Mouse (Mus musculus): ENCODE measurements around the gene Iqgap3. TPM values are rescaled to one million over a fixed set of nuclear protein-coding genes. Genes with fewer than 3 reads are reported as not detected.

Iqgap3 gene
- polyA plus RNA-seq, 1 experiment from 2014 or later, result 26.8 TPM

- Histone ChIP-seq H3K9me3 (ENCODE audit: control insufficient read depth, low read length) (no peaks in the 10 kb centered on the region), H3K9ac (ENCODE audit: low read length) (no peak overlapping the region), H3K27ac (ENCODE audit: low read depth, low read length) (no peak overlapping the region), H3K27me3 (ENCODE audit: control insufficient read depth, insufficient read depth, low read length) (no peaks in the 10 kb centered on the region), H3K4me1 (replicated peaks; ENCODE audit: control insufficient read depth, insufficient read depth, low read length) (peaks cover 3% of the 10 kb centered on the region; the same call in 1 of the 2 replicates), H3K36me3 (ENCODE audit: control insufficient read depth, insufficient read depth, low read length) (no peaks in the 10 kb centered on the region), H3K4me2 (ENCODE audit: low read depth, low read length, severe bottlenecking) (no peak overlapping the region), H3K4me3 (ENCODE audit: low read depth, low read length) (no peak overlapping the region)
- no peak for ATAC-seq (replicated peaks; ENCODE audit: low FRiP score)
- WGBS, result 93% methylated on average over 2 of the region's 2 CpGs
- no peak for DNase-seq (ENCODE audit: low spot score)
Observed at GRCm38 (mm10) chr3:88084001-88084400, 2.2 kb downstream of the Iqgap3 start.

DNA sequence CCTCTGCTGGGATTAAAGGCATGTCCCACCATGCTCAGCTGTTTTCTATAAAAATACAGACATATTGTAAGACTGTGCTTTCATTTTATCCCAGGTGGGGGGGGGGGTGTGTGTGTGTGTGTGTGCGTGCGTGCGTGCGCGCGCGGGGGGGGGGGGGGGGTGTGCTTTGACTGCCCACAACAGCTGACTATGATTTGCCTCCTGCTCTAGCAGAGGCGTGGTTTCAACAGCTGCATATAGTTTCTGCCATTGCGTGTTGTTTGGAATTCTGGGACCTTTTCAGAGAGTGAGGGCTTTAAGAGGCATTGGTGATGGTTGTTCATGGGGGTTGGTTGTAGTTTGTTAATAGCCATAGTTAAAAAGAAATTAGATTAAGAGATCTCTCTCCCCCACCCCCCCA, 3.7 kb downstream of the Iqgap3 start:
- Histone ChIP-seq H3K27me3 (ENCODE audit: control insufficient read depth, insufficient read depth, low read length) (no peaks in the 10 kb centered on the region), H3K9me3 (ENCODE audit: control insufficient read depth, low read length) (no peaks in the 10 kb centered on the region), H3K4me3 (ENCODE audit: low read depth, low read length) (no peak overlapping the region), H3K9ac (ENCODE audit: low read length) (no peak overlapping the region), H3K27ac (ENCODE audit: low read depth, low read length) (no peak overlapping the region), H3K36me3 (ENCODE audit: control insufficient read depth, insufficient read depth, low read length) (no peaks in the 10 kb centered on the region), H3K4me2 (ENCODE audit: low read depth, low read length, severe bottlenecking) (no peak overlapping the region), H3K4me1 (replicated peaks; ENCODE audit: control insufficient read depth, insufficient read depth, low read length) (peaks cover 3% of the 10 kb centered on the region; the same call in 1 of the 2 replicates)
- DNase-seq (ENCODE audit: low spot score) (no peak), ATAC-seq (replicated peaks; ENCODE audit: low FRiP score) (no peak)
- WGBS, result 96% methylated on average over 5 of the region's 9 CpGs

- DNase-seq (ENCODE audit: low spot score), result no peak
- H3K4me1 ChIP-seq (replicated peaks; ENCODE audit: control insufficient read depth, insufficient read depth, low read length), result peaks cover under 1% of the 10 kb centered on the region; the same call in 1 of the 2 replicates
- no peak overlapping the region for H3K4me3 ChIP-seq (ENCODE audit: low read depth, low read length)
- WGBS, result 63% methylated on average over 1 of the region's 1 CpGs
- peaks cover 5% of the 10 kb centered on the region for H3K36me3 ChIP-seq (ENCODE audit: control insufficient read depth, insufficient read depth, low read length)
- no peak overlapping the region for H3K4me2 ChIP-seq (ENCODE audit: low read depth, low read length, severe bottlenecking)
- no peak overlapping the region for H3K27ac ChIP-seq (ENCODE audit: low read depth, low read length)
- no peak overlapping the region for H3K9ac ChIP-seq (ENCODE audit: low read length)
- H3K27me3 ChIP-seq (ENCODE audit: control insufficient read depth, insufficient read depth, low read length), result no peaks in the 10 kb centered on the region
- ATAC-seq (replicated peaks; ENCODE audit: low FRiP score), result no peak
- no peaks in the 10 kb centered on the region for H3K9me3 ChIP-seq (ENCODE audit: control insufficient read depth, low read length)
Observed at GRCm38 (mm10) chr3:88087688-88088087, 5.9 kb downstream of the Iqgap3 start.

DNA sequence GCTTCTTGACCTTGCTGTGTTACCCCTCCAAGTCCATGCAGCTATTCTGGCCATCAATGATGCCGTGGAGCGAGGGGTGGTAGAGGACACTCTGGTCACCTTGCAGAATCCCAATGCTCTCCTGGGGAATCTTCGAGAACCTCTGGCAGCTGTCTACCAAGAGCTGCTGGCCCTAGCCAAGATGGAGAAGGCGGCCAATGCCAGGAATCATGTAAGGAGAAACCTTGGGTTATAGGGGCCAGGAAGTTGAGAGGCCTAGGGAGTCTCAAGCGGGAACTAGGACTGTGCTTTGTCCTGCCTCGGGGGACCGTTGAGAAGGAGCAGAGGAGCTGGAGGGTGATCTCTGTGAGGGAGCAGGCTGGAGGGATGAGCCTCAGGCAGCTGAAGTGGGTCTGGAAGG, 8.3 kb downstream of the Iqgap3 start:
- H3K36me3 ChIP-seq (ENCODE audit: control insufficient read depth, insufficient read depth, low read length), result peaks cover 11% of the 10 kb centered on the region
- no peak for ATAC-seq (replicated peaks; ENCODE audit: low FRiP score)

GRCm38 (mm10) chr3:88090616-88091015, 8.8 kb downstream of the Iqgap3 start:
- H3K9ac ChIP-seq (ENCODE audit: low read length), result no peak overlapping the region
- H3K9me3 ChIP-seq (ENCODE audit: control insufficient read depth, low read length), result no peaks in the 10 kb centered on the region
- H3K27ac ChIP-seq (ENCODE audit: low read depth, low read length), result no peak overlapping the region
- peaks cover 11% of the 10 kb centered on the region for H3K36me3 ChIP-seq (ENCODE audit: control insufficient read depth, insufficient read depth, low read length)
- no peaks in the 10 kb centered on the region for H3K4me1 ChIP-seq (replicated peaks; ENCODE audit: control insufficient read depth, insufficient read depth, low read length)
- H3K4me2 ChIP-seq (ENCODE audit: low read depth, low read length, severe bottlenecking), result no peak overlapping the region
- H3K4me3 ChIP-seq (ENCODE audit: low read depth, low read length), result no peak overlapping the region
- ATAC-seq (replicated peaks; ENCODE audit: low FRiP score) (no peak), DNase-seq (ENCODE audit: low spot score) (no peak)
- H3K27me3 ChIP-seq (ENCODE audit: control insufficient read depth, insufficient read depth, low read length), result no peaks in the 10 kb centered on the region
- 94% methylated on average over 6 of the region's 6 CpGs for WGBS

More for the DNA sequence above, 8.3 kb downstream of the Iqgap3 start:
- H3K4me1 ChIP-seq (replicated peaks; ENCODE audit: control insufficient read depth, insufficient read depth, low read length), result no peaks in the 10 kb centered on the region
- H3K4me2 ChIP-seq (ENCODE audit: low read depth, low read length, severe bottlenecking), result no peak overlapping the region
- H3K27me3 ChIP-seq (ENCODE audit: control insufficient read depth, insufficient read depth, low read length), result no peaks in the 10 kb centered on the region
- WGBS, result 98% methylated on average over 7 of the region's 7 CpGs
- no peaks in the 10 kb centered on the region for H3K9me3 ChIP-seq (ENCODE audit: control insufficient read depth, low read length)
- H3K9ac ChIP-seq (ENCODE audit: low read length), result no peak overlapping the region
- no peak overlapping the region for H3K27ac ChIP-seq (ENCODE audit: low read depth, low read length)
- DNase-seq (ENCODE audit: low spot score), result no peak
- no peak overlapping the region for H3K4me3 ChIP-seq (ENCODE audit: low read depth, low read length)

DNA sequence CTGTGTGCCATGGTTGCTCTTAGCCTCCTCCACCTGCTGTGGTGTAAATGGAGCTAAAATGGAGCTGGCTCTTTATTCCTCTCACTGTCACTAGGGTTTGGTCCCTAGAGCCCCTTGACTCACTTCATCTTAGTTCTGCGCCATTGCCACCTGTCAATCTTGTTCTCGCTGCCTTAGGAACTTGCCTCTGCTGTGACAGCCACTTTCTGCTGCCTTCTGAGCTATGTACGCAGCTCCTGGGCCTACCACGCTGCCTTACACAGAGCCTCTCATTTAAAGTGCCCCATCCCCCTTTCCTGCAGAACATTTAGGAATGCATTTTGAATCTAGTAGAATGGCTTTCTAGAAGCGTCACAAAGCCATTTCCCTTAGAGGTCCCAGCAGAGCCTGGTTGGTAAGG, 12.4 kb downstream of the Iqgap3 start:
- DNase-seq (ENCODE audit: low spot score), result no peak
- no peak overlapping the region for H3K4me2 ChIP-seq (ENCODE audit: low read depth, low read length, severe bottlenecking)
- 87% methylated on average over 5 of the region's 5 CpGs for WGBS
- H3K9ac ChIP-seq (ENCODE audit: low read length), result no peak overlapping the region
- H3K27ac ChIP-seq (ENCODE audit: low read depth, low read length), result no peak overlapping the region
- no peak for ATAC-seq (replicated peaks; ENCODE audit: low FRiP score)
- H3K27me3 ChIP-seq (ENCODE audit: control insufficient read depth, insufficient read depth, low read length), result no peaks in the 10 kb centered on the region
- no peaks in the 10 kb centered on the region for H3K9me3 ChIP-seq (ENCODE audit: control insufficient read depth, low read length)
- H3K36me3 ChIP-seq (ENCODE audit: control insufficient read depth, insufficient read depth, low read length), result peaks cover 13% of the 10 kb centered on the region
- no peak overlapping the region for H3K4me3 ChIP-seq (ENCODE audit: low read depth, low read length)
- no peaks in the 10 kb centered on the region for H3K4me1 ChIP-seq (replicated peaks; ENCODE audit: control insufficient read depth, insufficient read depth, low read length)

- Histone ChIP-seq H3K27me3 (ENCODE audit: control insufficient read depth, insufficient read depth, low read length) (no peaks in the 10 kb centered on the region), H3K4me1 (replicated peaks; ENCODE audit: control insufficient read depth, insufficient read depth, low read length) (no peaks in the 10 kb centered on the region), H3K4me3 (ENCODE audit: low read depth, low read length) (no peak overlapping the region), H3K27ac (ENCODE audit: low read depth, low read length) (no peak overlapping the region), H3K4me2 (ENCODE audit: low read depth, low read length, severe bottlenecking) (no peak overlapping the region), H3K9ac (ENCODE audit: low read length) (no peak overlapping the region), H3K9me3 (ENCODE audit: control insufficient read depth, low read length) (no peaks in the 10 kb centered on the region), H3K36me3 (ENCODE audit: control insufficient read depth, insufficient read depth, low read length) (peaks cover 15% of the 10 kb centered on the region; the same call in 1 of the 2 replicates)
- DNase-seq (ENCODE audit: low spot score), result no peak
- 87% methylated on average over 6 of the region's 6 CpGs for WGBS
- no peak for ATAC-seq (replicated peaks; ENCODE audit: low FRiP score)
Observed at GRCm38 (mm10) chr3:88097666-88098065, 15.9 kb downstream of the Iqgap3 start.

GRCm38 (mm10) chr3:88100251-88100650, 18.5 kb downstream of the Iqgap3 start:
- no peak overlapping the region for H3K9ac ChIP-seq (ENCODE audit: low read length)
- DNase-seq (ENCODE audit: low spot score) (no peak), ATAC-seq (replicated peaks; ENCODE audit: low FRiP score) (no peak)
- no peaks in the 10 kb centered on the region for H3K4me1 ChIP-seq (replicated peaks; ENCODE audit: control insufficient read depth, insufficient read depth, low read length)
- no peak overlapping the region for H3K4me2 ChIP-seq (ENCODE audit: low read depth, low read length, severe bottlenecking)
- H3K27ac ChIP-seq (ENCODE audit: low read depth, low read length), result no peak overlapping the region
- H3K27me3 ChIP-seq (ENCODE audit: control insufficient read depth, insufficient read depth, low read length), result no peaks in the 10 kb centered on the region
- H3K36me3 ChIP-seq (ENCODE audit: control insufficient read depth, insufficient read depth, low read length), result peaks cover 9% of the 10 kb centered on the region; the same call in 1 of the 2 replicates
- 90% methylated on average over 3 of the region's 3 CpGs for WGBS
- no peak overlapping the region for H3K4me3 ChIP-seq (ENCODE audit: low read depth, low read length)
- no peaks in the 10 kb centered on the region for H3K9me3 ChIP-seq (ENCODE audit: control insufficient read depth, low read length)

DNA sequence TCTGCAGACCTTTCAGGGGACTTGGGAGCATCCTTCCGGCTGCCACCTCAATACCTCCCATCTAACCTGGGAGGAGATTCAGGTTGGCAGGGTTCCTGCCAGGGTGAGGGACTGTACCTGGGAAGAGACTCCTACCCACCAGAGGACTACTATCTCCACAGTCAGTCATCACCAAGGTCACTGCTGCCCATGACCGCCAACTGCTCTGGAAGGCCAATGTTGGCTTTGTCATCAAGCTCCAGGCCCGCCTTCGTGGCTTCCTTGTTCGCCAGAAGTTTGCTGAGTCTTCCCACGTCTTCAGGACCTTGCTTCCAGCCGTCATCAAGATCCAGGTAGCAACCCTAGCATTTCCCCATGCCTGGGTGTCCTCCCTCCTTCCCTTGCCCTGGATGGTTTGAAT, 20.0 kb downstream of the Iqgap3 start:
- no peak overlapping the region for H3K4me2 ChIP-seq (ENCODE audit: low read depth, low read length, severe bottlenecking)
- no peaks in the 10 kb centered on the region for H3K9me3 ChIP-seq (ENCODE audit: control insufficient read depth, low read length)
- no peaks in the 10 kb centered on the region for H3K4me1 ChIP-seq (replicated peaks; ENCODE audit: control insufficient read depth, insufficient read depth, low read length)
- H3K27ac ChIP-seq (ENCODE audit: low read depth, low read length), result no peak overlapping the region
- H3K27me3 ChIP-seq (ENCODE audit: control insufficient read depth, insufficient read depth, low read length), result no peaks in the 10 kb centered on the region
- H3K9ac ChIP-seq (ENCODE audit: low read length), result no peak overlapping the region
- 97% methylated on average over 7 of the region's 7 CpGs for WGBS
- no peak overlapping the region for H3K4me3 ChIP-seq (ENCODE audit: low read depth, low read length)
- peaks cover 9% of the 10 kb centered on the region; the same call in 1 of the 2 replicates for H3K36me3 ChIP-seq (ENCODE audit: control insufficient read depth, insufficient read depth, low read length)
- DNase-seq (ENCODE audit: low spot score) (no peak), ATAC-seq (replicated peaks; ENCODE audit: low FRiP score) (no peak)
